Mouse (Mus musculus): ENCODE data around the gene Asic2.

DNA sequence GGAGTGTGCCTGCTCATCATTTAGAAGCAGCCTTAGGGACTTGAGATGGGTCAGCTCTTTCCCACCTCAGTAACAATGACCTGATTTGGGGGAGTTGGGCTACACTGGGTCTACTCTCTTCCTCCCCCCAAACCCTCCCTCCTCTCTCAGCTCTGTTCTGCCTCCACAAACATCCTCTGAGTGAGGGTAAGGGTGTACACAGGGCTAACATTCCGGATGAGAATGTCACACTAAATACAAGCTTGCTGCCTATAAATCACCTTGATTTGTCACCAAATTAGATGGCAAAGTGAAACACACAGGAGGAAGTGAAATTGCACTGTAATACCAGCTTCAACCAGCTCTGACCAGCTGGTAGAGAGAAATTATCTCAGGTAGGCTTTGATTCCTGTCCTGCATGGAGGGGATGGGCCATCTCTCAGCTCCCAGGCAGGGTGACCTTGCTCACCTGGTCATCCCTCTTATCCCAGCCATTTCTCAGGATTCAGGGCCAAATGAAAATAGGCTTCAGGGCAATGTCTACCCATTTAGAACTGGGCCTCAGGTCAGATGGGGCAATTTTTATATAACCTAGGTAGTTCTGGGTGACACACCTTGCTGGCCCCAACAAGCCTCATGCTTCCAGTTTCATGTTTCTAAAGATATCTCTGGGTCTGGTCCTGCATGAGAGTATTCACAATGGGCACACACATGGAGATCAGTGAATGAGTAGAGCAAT lies 120.3 kb downstream of the Asic2 start:
- no peak for TF ChIP-seq CTCF (IDR thresholded peaks at IDR 0.05; ENCODE audit: low read depth)
- no peak for TF ChIP-seq EP300 (optimal IDR thresholded peaks at IDR 0.05)

Data from stomach, postnatal 0 days (tissue).